Mouse (Mus musculus): ENCODE measurements around the gene Retnlb.
"Not testable (repeated sequence)": the region's sequence is repeated elsewhere in the genome, so short reads cannot be mapped to it uniquely, and the experiment has no call there.

The Retnlb gene

DNA sequence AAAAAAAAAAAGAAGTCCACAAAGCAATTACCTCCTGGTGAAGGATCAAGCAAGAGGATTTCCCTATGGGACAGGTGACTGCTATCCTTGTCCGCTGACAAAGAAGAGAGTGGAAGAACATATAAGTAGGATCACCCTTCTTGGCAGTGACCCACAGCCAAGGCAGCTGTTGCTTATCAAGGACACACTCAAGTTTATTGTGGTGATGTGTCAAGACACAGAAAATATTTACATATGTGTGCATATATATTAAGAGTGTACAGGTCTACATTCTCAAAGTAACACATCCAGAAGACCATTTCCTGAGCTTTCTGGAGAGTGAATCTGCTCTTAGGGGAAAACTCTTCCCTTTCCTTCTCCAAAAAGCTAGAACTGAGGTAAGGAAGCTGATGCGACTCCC lies at the start of gene Retnlb:
Retnlb (plus strand) TSS at position 162 of the 400 bp plus-strand sequence.
- in situ Hi-C loops (cut with MboI, MseI), result loop anchor here in 1 of 2 experiments (5.0 to 10.0 kb wide), 2 partner anchors 74 to 1712 kb away; no protein-coding TSS in a partner anchor

DNA sequence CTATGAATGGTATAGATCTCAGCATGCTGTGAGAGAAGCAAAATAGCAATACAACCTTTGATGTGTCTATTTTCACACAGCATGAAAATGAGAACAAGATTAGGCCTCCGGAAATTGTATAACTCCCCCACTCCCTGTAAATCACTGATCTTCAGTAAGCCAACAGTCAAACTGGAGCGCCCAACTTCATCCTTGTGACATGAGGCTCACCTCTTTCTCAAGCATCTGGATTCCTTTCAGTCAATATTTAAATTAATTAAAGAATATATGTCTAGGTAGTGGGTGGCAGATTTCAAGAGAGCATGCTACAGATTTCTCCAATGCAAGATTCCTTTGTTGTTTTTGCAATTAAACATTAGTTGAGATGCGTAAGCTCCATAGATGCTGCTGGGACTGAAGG lies 47.5 kb upstream of the Retnlb start:
- in situ Hi-C loops (cut with MboI, MseI), result loop anchor here (5.0 to 25.0 kb wide), 3 partner anchors 38 to 1968 kb away; no protein-coding TSS in a partner anchor

DNA sequence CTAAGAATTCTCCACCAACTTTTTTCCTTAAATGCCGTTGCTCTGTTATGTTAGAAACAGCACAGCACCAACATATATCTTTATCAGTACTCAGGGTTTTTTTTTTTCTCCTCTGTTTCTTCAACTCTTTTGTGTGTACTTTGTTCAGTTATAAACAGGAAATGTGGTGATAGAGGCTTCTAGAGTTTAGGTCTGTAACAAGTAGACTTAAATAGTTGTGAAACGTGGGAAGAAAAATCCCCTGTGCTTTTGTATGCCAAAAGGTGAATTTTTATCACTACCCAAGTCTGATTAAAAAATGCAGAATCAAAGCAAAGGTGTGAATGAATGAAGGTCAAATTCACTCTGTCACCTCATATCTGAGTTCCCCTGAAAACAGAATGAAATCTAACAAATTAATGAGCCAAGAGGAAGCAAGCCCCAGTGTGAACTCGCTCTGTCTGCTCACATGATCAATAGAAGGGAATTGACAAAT lies 44.6 kb upstream of the Retnlb start, which contains the start of gene Trat1:
Trat1 (minus strand) TSS at position 51 of the 475 bp plus-strand sequence.
- in situ Hi-C loops (cut with MboI, MseI), result loop anchor here in 1 of 2 experiments (25.0 kb wide), 1 partner anchor 1965 kb away; no protein-coding TSS in a partner anchor

DNA sequence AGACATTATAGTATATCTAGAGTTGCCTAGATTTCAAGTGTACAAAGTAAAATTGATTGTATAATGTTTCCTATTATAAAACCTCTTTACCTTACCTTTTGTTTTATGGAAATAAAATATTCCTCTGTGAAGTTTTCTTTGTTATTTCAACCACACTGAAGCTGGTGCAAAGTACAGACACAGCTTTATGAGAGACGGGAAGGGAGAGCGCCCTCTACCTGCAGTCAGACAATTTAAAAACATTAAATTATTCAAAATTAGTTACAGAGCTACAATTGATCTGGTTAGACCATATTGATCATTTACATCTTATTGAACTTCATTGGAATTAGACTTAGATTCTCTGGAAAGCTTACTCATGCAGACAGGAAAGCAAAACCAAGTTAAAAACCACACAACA lies 39.4 kb upstream of the Retnlb start:
- in situ Hi-C loops (cut with MboI, MseI), result loop anchor here in 1 of 2 experiments (25.0 kb wide), 1 partner anchor 1010 kb away; no protein-coding TSS in a partner anchor

DNA sequence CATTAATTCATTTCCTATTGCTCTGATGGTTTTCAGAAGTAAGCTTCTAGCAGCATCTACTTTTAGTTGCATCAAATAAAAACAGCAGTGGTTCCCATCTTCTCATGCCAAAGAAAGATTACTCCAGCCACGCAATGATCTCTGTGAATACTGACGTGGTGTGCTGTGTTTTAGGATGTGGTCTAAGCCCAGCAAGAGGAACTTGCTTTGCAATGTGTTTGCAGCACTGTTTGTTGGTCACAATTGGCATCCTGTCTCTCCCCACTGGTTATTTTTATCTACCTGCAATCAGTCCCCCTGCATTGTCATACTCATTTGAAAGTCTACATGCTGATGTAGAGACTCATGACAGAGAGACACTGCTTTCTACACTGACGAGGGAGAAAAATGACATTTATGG lies 30.4 kb upstream of the Retnlb start:
- in situ Hi-C loops (cut with MboI, MseI), result loop anchor here in 1 of 2 experiments (10.0 to 25.0 kb wide), 2 partner anchors 729 to 1001 kb away; no protein-coding TSS in a partner anchor

DNA sequence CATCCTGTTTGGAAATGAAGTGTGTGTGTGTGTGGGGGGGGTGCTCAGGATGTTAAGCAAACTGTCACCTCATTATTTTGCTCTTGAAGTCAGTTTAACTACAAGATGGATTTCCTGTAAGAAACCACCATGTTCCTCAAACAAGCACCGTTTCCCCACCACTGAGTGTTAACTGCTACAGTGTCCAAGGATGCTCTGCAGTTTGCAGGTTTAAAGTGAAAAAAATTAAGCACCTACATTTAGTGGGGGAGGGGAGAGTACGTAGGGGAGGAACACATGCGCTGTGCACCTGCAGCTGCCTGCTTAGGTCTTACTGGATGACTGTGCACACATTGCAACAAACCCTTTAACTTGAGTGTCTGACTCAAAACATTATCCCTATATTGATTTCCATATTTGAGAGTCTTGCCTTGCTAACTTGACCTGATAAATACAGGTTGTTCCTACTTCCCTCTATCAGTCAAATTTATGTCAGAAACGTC lies 27.9 kb upstream of the Retnlb start:
- in situ Hi-C loops (cut with MboI, MseI), result loop anchor here in 1 of 2 experiments (10.0 to 25.0 kb wide), 2 partner anchors 726 to 999 kb away; no protein-coding TSS in a partner anchor

DNA sequence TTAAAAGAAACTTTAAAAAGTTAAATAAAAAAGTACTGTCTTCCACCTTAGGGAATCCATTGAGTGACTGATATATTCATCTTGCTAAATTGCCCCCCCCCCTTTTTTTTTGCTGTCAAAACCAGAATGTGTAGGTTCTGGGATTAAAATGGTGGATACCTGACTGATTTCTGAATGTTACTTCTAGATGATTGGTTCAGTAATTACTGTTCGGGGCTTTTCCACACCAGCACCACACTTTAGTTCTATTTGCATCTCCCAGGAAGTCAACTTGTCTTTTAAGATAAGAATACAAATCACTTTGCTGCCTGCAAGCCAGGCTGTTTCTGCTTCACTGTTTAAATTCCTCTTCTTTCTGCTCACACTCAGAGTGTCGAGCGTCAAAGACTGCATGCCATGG lies 18.4 kb upstream of the Retnlb start:
- in situ Hi-C loops (cut with MboI, MseI), result loop anchor here in 1 of 2 experiments (25.0 kb wide), 1 partner anchor 989 kb away; no protein-coding TSS in a partner anchor

DNA sequence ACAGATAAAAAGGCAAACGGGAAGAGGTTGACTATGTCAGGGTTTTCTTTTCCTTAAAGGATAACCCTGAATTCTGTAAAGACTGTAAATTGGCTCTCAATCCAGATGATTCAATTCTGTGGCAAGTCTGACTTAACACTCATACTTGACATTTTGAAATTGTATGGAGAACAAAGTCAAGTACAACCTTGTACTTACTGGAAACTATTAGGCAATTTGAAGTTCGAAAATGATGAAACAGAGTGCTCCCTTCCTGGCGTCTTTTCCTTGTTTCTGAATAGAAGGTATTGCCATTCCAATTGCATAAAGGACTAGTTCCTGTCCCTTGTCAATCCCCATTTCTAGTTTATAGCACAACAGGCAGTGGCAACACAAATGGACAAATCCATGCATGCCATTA lies 17.2 kb upstream of the Retnlb start:
- in situ Hi-C loops (cut with MboI, MseI), result loop anchor here in 1 of 2 experiments (25.0 kb wide), 1 partner anchor 988 kb away; no protein-coding TSS in a partner anchor

DNA sequence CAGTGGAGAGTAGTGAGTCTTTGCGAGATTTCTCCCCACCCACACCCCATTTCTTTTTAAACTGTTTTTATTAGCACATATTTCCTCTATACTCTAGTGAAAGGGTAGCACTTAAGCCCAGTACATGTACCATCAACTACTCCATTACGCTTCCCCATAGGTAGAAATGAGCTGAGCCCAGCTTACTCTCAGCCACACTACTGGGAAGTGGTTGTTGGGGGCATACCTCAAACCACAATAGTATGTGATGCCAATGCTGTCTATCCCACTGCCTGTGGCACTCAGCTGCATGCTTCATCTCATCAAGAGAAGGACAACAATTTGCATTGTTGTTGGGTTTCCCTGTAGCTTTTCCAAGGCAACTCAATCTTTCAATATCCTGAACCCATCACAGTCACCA lies 15.8 kb upstream of the Retnlb start:
- in situ Hi-C loops (cut with MboI, MseI), result no loop called here

DNA sequence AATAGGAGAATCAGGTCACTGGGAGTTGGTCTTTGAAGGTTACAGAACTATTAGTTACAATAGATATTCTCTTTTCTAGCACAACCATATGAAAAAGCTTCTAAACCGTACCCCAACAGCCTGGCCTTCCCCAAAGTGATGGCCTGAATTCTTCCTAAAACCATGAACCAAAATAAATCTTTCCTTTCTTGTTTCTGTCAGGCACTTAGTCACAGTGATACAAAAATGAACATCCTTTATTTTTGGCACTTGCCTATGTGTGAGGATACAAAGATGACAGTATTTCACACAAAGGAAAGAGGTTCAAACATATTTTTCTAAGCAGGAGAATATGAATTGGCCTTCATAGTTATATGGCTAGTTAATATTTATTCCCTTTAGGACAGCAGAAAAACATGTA lies 11.2 kb upstream of the Retnlb start:
- in situ Hi-C loops (cut with MboI, MseI), result loop anchor here in 1 of 2 experiments (5.0 kb wide), 1 partner anchor 38 kb away; no protein-coding TSS in a partner anchor

DNA sequence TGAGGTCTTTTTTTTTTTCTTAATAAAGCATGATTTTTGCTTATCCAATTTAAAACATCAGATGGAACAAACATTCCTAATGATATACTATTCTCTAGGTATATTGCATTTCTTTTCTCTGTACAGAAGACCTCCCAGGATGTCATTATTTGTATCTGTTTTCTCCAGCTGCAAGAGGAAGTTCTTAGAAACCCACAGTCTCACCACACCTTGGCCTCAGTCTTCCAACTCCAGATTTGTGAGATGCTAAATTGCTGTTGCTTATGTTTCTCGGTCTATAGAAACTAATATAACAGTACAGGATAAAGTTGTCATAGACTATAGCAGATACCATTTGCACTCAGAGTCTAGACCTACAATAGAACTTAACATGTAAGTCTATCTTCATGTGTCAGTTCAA lies 10.1 kb upstream of the Retnlb start:
- in situ Hi-C loops (cut with MboI, MseI), result loop anchor here in 1 of 2 experiments (5.0 kb wide), 1 partner anchor 39 kb away; no protein-coding TSS in a partner anchor

DNA sequence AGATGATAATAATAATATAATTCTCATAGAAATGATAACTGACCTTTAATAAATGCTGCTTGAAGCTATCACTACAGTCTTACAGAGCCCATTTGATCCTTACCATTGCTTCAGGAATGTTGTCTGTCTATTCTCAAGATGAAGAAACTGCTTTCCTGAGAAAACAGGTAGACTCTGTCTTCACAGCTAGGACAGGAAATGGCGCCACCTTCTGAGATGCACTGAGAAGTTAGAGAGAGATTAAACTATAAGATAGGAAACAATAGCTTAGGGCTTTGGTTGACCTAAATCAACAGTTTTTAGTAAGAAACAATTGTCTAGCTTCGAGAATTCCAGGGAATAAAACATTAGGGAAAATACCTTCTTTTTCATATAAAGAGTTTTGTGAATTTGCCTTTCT lies 7.3 kb upstream of the Retnlb start:
- in situ Hi-C loops (cut with MboI, MseI), result loop anchor here in 1 of 2 experiments (5.0 kb wide), 1 partner anchor 42 kb away; no protein-coding TSS in a partner anchor

DNA sequence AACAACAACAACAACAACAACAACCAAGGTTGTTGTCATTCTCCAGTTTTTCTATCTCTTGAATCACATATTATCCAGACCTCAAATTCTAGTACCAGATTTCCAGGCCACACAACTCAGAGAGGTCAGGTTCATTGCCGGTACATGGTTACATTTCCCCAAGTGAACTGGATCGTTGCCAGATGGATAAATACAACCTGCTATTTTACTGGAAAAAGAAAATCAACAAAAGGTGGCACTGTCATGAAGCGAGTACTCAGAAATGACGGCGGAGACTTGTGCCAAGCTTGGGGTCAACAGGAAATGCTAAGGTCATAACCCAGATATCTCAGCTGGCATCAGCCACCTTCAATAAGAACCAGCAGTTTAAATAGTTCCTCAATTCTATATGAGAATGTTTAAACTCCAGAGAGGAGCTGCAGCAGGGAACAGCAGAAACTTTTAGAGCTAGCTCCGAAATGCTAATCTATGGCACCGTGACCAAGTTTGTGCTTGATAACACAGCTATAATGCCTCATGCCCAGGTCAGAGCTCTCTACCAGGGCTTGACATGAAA lies 4.7 kb upstream of the Retnlb start:
- in situ Hi-C loops (cut with MboI, MseI), result loop anchor here in 1 of 2 experiments (10.0 kb wide), 1 partner anchor 1707 kb away; no protein-coding TSS in a partner anchor

DNA sequence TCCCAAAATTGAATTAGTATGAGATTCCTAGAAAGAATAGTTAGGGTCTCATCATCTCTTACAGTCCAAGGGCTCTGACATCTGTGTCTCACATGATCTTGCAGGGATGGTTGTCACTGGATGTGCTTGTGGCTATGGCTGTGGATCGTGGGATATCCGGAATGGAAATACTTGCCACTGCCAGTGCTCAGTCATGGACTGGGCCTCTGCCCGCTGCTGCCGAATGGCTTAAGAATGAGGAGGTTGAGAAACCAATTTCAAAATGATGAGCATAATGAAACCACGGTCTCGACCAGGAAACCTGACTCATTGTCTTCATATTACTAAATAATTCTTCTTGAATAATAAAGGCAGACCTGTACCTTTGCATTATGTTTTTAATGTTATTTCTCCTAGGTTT lies 1.9 kb downstream of the Retnlb start:
- in situ Hi-C loops (cut with MboI, MseI), result loop anchor here in 1 of 2 experiments (5.0 to 10.0 kb wide), 2 partner anchors 76 to 1714 kb away; no protein-coding TSS in a partner anchor

DNA sequence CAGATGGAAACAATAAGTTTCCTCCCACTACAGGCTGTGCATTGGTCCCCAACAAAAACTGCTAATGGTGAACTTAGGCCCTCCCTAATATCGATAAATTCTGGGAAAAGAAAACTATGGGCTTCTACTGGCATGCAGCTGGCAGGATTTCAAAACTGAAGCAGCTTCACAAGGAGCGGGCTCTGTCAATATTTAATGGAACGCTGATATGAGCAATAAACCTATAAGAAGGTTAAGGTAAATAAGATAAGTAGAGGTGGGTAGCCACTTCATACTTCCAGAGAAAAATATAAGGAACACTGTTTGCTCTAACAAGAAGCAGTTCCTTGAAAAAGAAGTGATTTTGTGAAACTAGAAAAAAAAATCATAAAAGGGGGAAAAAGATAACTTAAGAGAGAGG lies 9.8 kb downstream of the Retnlb start:
- in situ Hi-C loops (cut with MboI, MseI), result no loop called here

DNA sequence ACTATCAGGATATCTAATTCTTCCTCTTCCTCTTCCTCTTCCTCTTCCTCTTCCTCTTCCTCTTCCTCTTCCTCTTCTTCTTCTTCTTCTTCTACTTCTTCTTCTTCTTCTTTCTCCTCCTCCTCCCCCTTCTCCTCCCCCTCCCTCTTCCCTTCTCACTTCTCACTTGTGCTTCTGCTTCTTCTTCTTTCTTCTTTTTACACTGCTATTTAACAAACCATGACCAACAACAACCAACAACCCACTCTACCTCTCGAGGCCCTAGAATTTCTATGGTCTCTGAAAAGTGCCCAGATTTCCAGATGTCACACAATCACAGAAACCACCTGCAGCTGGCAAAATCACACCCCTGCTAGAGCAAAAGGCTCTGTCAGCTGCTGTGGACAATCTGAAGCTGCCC lies 11.0 kb downstream of the Retnlb start:
- in situ Hi-C loops (cut with MboI, MseI), result no loop called here

DNA sequence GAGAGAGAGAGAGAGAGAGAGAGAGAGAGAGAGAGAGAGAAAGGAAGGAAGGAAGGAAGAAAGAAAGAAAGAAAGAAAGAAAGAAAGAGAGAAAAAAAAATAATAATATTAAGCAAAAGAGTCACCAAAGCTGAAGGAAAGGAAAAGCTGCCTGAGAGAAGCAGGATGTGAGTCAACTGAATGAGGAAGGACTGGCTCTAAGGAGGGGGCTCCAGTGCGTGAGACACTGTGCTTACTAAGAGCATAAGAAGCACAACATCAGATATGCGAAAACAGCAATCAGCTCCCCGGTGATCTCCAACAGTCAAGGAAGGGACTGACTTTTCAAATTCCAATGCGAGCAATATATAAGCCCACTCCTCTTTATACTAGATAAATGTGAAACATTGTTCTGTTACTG lies 12.4 kb downstream of the Retnlb start:
- in situ Hi-C loops (cut with MboI, MseI), result no loop called here

DNA sequence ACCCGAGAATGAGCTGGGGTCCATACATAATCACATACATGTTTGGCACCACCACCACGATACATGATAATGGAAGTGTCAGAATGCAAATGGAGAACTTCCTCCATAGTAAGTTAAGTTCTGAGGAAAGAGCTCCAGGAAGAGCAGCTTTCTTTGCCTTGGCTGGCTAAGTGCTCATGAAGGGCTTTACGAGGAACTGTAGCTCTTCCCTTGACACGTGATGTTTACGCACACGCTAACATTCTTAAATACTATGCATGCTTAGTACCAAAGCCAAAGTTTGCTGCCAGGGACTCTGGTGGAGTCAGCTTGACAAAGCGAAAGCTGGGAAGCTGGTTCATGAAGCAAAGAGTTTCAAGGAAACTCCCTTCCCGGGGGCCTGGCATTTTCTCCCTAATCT lies 15.4 kb downstream of the Retnlb start:
- in situ Hi-C loops (cut with MboI, MseI), result no loop called here

DNA sequence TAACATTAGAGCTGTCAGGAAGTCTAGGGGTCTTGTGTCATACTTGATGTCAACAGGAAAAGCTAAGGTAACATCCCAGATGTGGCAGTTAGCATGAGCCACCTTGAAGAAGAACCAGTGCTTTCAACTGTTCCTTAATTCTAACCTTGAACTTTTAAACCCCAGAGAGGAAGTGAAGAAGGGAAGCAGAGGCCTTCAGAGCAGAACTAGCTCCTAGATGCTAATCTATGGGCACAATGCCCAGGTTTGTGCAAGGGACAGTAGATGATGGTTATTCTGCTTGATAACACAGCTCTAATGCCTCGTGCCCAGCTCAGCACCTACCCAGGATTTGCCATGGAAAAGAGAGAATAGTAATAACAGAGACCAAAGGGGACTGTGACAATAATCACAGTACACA lies 17.0 kb downstream of the Retnlb start:
- in situ Hi-C loops (cut with MboI, MseI), result not testable (repeated sequence)

DNA sequence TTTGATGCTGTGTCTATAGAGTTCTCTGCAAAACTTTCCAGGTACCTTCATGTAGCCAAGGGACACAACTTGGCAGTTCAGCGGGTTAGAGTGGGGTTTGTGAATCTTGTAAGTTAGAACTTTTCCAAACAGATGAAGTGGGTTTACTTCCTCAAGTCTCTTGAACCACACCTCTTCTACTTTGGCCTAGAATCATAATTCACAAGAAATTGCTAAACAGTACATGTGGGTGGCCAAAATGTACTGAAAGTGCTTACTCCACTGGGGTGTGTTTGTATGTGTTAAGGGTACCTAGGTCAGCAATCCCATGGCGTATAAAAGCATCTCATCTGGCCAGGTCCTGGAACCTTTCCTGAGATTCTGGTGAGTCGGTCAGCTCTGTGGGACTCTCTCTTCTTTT lies 25.6 kb downstream of the Retnlb start, which contains the start of gene Retnla:
Retnla (plus strand) TSS at position 286 of the 400 bp plus-strand sequence.
- in situ Hi-C loops (cut with MboI, MseI), result no loop called here

DNA sequence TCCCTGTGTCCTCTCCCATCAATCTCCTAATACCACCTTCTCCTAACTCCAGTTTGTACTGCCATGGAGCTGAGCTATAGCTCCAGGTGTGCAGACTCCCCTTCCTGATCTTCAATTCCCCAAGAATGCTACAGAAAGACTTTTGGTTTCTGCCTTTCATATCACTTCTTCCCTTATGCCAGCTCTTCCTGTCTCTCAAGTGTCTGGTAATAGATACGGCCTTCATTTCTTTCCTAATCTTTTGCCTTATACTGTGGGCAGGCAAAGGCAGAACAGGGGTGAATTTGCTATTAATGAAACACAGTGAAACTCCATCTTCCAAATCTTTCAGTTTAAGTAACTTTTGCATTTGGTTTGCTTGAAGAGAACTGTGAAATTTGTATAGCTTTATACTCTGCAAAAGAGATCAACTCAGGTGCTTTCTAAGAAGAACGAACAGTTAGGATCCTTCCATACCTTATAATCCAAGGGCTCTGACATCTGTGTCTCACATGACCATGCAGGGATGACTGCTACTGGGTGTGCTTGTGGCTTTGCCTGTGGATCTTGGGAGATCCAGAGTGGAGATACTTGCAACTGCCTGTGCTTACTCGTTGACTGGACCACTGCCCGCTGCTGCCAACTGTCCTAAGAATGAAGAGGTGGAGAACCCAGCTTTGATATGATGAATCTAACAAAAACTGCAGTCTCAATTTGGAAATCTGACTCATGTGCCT lies 27.2 kb downstream of the Retnlb start:
- in situ Hi-C loops (cut with MboI, MseI), result no loop called here

DNA sequence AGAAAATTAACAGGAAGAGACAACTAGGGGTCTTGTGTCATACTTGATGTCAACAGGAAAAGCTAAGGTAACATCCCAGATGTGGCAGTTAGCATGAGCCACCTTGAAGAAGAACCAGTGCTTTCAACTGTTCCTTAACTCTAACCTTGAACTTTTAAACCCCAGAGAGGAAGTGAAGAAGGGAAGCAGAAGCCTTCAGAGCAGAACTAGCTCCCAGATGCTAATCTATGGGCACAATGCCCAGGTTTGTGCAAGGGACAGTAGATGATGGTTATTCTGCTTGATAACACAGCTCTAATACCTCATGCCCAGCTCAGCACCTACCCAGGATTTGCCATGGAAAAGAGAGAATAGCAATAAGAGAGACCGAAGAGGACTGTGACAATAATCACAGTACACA lies 48.3 kb downstream of the Retnlb start:
- in situ Hi-C loops (cut with MboI, MseI), result not testable (repeated sequence)

All from T-helper 17 cell (primary cell).